Mouse (Mus musculus) E14TG2a.4 (cell line): Measurements from ENCODE around the gene Plppr2.
A peak's percentile ranks its signal among the peaks of the same experiment; 100 is the strongest.

Source experiments
- H3K27me3 ChIP-seq: 2 replicates; pipeline ENCODE4 v1.6.1; 2014; ENCODE audit warnings: low read length, control low read depth; ENCODE audit not compliant: insufficient read depth
- H3K36me3 ChIP-seq: 2 replicates; pipeline ENCODE4 v1.6.1; 2014; ENCODE audit warnings: low read length, control low read depth; ENCODE audit not compliant: insufficient read depth
- H3K4me1 ChIP-seq: replicated peaks from 2 replicates; pipeline ENCODE4 v1.6.1; 2014; ENCODE audit warnings: low read depth, low read length, control low read depth
- H3K4me3 ChIP-seq: replicated peaks from 2 replicates; pipeline ENCODE4 v1.5.1; 2014; ENCODE audit warnings: mild to moderate bottlenecking, low read length
- H3K9me3 ChIP-seq: 2 replicates; pipeline ENCODE4 v1.6.1; 2014; ENCODE audit warnings: low read length, control low read depth
- CTCF ChIP-seq: conservative IDR thresholded peaks from 2 replicates; pipeline ENCODE4 v1.5.1; 2014; ENCODE audit warnings: low read length
- NANOG ChIP-seq: IDR thresholded peaks from 2 replicates; pipeline ENCODE4 v1.6.1; 2014; ENCODE audit warnings: borderline replicate concordance, low read length, mixed read lengths
- POU5F1 ChIP-seq: IDR thresholded peaks from 2 replicates; pipeline ENCODE4 v1.6.1; 2014; ENCODE audit warnings: low read length, borderline replicate concordance

Gene Plppr2

DNA sequence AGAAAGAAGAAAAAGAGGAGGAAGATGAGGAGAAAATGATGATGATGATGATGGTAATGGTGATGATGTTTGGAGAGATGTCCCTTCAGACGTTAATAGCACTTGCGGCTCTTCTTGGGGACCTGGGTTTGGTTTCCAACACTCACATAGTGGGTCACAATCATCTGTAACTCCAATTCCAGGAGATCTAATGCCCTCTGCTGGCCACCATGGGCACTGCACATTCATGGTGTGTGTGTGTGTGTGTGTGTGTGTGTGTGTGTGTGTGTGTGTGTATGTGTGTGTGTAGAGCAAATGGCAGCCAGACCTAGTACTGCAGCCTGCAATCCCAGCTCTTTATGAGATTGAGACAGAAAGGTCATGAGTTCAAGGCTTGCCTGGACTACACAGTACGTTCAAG lies 15.1 kb downstream of the Plppr2 start:
- Histone ChIP-seq H3K9me3 (0 out of 2 replicates have a peak, but pooled peaks cover 4% of the 10 kb centered on the region), H3K4me1 (peaks cover 33% of the 10 kb centered on the region), H3K36me3 (peaks cover 4% of the 10 kb centered on the region), H3K4me3 (no peak overlapping the region), H3K27me3 (peaks cover 28% of the 10 kb centered on the region)
- peak; percentile 47 for TF ChIP-seq CTCF
- no peak for TF ChIP-seq NANOG

DNA sequence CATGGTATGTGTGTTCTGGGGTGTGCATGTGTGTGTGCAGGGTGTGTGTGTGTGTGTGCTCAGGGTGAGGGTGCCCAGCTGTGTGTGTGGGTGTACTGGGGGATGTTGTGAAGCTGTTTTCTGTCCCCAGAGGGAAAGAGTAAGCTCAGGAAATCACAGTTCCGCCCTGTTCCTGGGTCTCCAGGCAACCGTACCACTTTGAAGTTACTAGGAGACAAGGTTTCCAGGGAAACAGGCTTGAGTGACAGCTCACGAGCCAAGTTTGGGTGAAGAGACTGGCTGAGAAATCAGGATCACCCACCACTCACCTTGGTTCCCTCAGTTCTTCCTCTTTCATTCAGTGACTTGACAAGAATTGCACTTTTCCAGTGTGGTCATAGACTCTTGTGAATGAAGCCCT lies 16.8 kb downstream of the Plppr2 start:
- Histone ChIP-seq H3K4me1 (peaks cover 31% of the 10 kb centered on the region), H3K27me3 (peaks cover 15% of the 10 kb centered on the region), H3K4me3 (no peak overlapping the region), H3K9me3 (0 out of 2 replicates have a peak, but pooled peaks cover 4% of the 10 kb centered on the region), H3K36me3 (peaks cover 20% of the 10 kb centered on the region)
- TF ChIP-seq POU5F1 (no peak), NANOG (no peak), CTCF (no peak)

DNA sequence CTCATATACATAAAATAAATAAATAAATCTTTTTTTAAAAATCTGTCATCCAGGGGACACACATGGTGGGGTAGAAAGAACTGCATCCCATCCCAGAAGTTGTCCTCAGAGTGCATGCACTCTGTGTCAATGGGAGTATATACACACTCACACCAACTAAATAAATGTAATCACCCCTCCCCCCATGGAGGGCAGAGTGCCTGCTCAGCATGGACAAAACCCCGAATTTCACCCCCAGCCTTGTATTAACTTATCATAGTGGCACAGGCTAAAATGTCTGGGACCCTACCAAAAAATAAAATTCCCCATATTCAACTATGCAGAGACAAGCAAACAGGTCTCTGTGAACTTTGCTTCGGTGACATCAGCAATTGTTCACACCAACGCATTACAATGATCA lies 17.8 kb downstream of the Plppr2 start:
- Histone ChIP-seq H3K4me3 (peak overlapping the region; percentile 89), H3K9me3 (0 out of 2 replicates have a peak, but pooled peaks cover 4% of the 10 kb centered on the region)
- TF ChIP-seq NANOG (no peak), POU5F1 (no peak), CTCF (no peak)

DNA sequence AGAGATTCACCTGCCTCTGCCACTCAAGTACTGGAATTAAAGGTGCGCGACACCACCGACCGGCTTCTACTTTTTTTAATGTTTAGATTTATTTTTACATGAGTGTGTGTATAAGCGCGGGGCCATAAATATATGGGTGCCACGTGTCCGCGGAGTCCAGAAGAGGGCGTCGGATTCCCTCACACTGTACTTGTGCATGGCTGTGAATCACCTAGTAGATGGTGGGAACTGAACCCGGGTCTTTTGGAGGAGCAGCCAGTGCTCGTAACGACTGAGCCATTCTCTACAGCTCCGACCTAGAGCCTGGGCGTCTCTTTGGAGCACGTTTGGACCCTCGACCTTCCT lies 18.4 kb downstream of the Plppr2 start:
- Histone ChIP-seq H3K9me3 (0 out of 2 replicates have a peak, but pooled peaks cover 4% of the 10 kb centered on the region), H3K4me3 (peak overlapping the region; percentile 89), H3K36me3 (peaks cover 31% of the 10 kb centered on the region), H3K4me1 (peaks cover 40% of the 10 kb centered on the region), H3K27me3 (peaks cover 13% of the 10 kb centered on the region)
- TF ChIP-seq NANOG (no peak), POU5F1 (no peak), CTCF (0 out of 2 replicates have a peak, but pooled peaks have one; percentile 1)

More for the DNA sequence above, 17.8 kb downstream of the Plppr2 start:
- H3K4me1 ChIP-seq = peaks cover 34% of the 10 kb centered on the region
- H3K36me3 ChIP-seq = peaks cover 29% of the 10 kb centered on the region
- H3K27me3 ChIP-seq = peaks cover 13% of the 10 kb centered on the region

DNA sequence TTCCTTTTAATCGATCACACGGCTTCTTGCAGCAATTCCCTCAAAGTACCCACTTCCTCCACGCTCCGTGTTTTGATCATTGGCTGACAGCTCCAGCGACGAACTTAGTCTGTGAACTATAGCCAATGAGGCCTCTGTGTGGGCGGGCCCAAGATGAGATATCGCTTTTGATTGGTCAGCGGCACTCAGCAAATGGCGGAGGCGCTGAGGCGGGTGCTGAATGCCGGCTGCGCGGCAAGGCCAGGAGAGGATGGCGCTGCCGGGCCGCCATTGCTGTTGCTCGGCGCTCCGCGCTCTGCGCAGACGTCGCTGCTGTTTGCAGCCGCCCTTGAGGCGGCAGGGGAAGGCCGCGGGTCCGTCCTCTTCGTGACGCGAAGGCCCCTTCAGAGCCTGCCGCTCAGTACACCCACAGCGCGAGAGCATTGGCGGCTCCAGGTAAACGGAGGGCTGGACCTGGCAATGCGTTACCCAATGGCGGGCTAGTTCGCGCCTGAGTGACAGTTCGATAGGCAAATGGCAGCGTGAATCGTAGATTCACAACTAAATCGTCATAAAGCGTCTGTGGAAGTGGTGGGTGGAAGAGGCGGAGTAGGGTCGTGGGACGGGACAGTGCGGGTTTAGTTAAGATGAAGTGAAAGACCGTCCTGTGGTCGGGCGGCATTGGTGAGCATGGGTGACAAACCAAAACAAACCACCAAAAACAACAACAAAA lies 18.9 kb downstream of the Plppr2 start, which contains the start of gene Swsap1:
Gene Swsap1, plus strand, starts transcription at position 186 of the 712 bp plus-strand sequence.
- TF ChIP-seq NANOG = no peak
- TF ChIP-seq POU5F1 = no peak
- TF ChIP-seq CTCF = no peak; the same call in 1 of the 2 replicates
- peaks cover 45% of the 10 kb centered on the region for H3K4me1 ChIP-seq
- H3K36me3 ChIP-seq = peaks cover 31% of the 10 kb centered on the region
- H3K27me3 ChIP-seq = peaks cover 19% of the 10 kb centered on the region
- peak within 1 kb of the TSS; percentile 89 for H3K4me3 ChIP-seq
- H3K9me3 ChIP-seq = 0 out of 2 replicates have a peak, but pooled peaks cover 4% of the 10 kb centered on the region

DNA sequence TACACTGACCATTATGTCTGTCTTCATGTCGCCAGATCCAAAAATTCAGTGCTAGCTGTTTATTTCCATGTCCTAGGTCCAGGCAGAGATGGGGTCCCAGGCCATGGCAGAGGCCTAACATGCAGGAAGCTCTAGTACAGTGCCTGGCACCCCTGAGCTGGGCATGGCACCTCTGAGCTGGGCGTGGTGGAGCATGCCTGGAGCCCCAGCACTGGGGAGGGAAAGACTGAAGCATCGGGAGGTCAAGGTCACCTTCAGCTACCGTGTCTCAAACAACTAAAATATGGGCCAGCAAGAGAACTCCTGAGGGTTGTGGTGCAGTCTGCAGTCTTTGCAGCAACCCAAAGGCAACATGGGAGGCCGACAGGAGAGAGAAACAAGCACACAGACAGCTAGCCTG lies 21.5 kb downstream of the Plppr2 start:
- TF ChIP-seq NANOG (no peak), POU5F1 (no peak), CTCF (no peak)
- Histone ChIP-seq H3K4me1 (peaks cover 72% of the 10 kb centered on the region), H3K4me3 (peak overlapping the region; percentile 23), H3K27me3 (peaks cover 45% of the 10 kb centered on the region), H3K9me3 (no peaks in the 10 kb centered on the region), H3K36me3 (peaks cover 31% of the 10 kb centered on the region)

DNA sequence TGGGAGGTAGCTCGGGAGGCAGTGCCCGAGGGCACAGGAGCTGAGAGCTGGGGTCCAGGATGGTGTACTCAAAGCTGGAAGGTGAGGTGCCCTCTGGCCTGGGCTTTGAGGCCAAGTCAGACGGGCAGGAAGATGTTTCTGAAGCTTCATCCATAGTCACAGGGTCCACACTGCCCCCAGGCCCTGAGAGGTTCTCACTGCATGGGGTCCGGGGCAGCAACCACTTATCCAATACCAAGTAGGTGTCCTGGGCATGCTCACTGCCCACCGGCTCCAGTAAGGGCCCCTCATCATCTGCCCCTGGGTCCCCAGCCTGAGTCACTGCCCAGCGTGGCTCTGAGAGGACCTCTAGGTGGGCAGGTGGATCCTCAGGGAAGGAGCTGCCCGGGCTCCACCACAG lies 22.4 kb downstream of the Plppr2 start:
- Histone ChIP-seq H3K9me3 (no peaks in the 10 kb centered on the region), H3K4me3 (no peak overlapping the region), H3K4me1 (peaks cover 74% of the 10 kb centered on the region), H3K36me3 (peaks cover 31% of the 10 kb centered on the region), H3K27me3 (peaks cover 54% of the 10 kb centered on the region)
- no peak for TF ChIP-seq CTCF
- TF ChIP-seq NANOG = no peak
- TF ChIP-seq POU5F1 = no peak

DNA sequence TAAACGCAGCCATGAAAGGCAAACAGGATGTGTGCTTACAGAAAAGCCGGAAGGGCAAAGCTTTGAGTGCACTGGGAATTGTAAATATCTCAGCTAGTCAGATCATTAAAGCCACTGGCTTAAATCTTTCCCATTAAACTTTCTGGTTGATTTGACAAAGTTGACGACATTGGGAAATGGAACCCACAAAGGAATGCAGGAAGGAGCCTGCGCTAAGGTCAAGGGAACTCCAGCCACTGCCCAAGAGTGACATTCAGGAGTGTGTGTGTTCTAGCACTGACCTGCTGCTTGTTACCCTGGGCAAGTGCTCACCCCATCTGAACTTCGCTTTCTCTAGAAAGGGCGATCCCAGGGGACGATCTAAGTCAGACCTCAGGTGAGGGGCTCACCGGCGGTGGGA lies 23.3 kb downstream of the Plppr2 start:
- peak overlapping the region; percentile 74 for H3K4me3 ChIP-seq
- H3K36me3 ChIP-seq = peaks cover 31% of the 10 kb centered on the region
- H3K4me1 ChIP-seq = peaks cover 69% of the 10 kb centered on the region
- no peak for TF ChIP-seq POU5F1
- TF ChIP-seq CTCF = no peak
- TF ChIP-seq NANOG = no peak
- no peaks in the 10 kb centered on the region for H3K9me3 ChIP-seq
- peaks cover 55% of the 10 kb centered on the region for H3K27me3 ChIP-seq
